Mouse (Mus musculus) embryonic facial prominence, embryonic 15.5 days (tissue): ENCODE measurements around the gene Sclt1. TPM values are rescaled to one million over a fixed set of nuclear protein-coding genes. Genes with fewer than 3 reads are reported as not detected.

Source experiments
- ATAC-seq: fragments of 200-750 bp; cut with Nextera tagmentation; 2 replicates; pipeline ENCODE4 v1.8.0; 2017; ENCODE audit warnings: low read depth, moderate TSS enrichment; ENCODE audit not compliant: insufficient number of reproducible peaks, low FRiP score, low TSS enrichment
- H3K27ac ChIP-seq: fragments of 300-500 bp; sonication (generic); replicated peaks from 2 replicates; pipeline ENCODE4 v1.5.1; 2015; ENCODE audit warnings: mild to moderate bottlenecking, inconsistent platforms
- H3K27me3 ChIP-seq: fragments of 300-500 bp; sonication (generic); 2 replicates; pipeline ENCODE4 v1.6.1; 2015; ENCODE audit warnings: inconsistent platforms
- H3K36me3 ChIP-seq: fragments of 300-500 bp; sonication (generic); 2 replicates; pipeline ENCODE4 v1.6.1; 2015; ENCODE audit warnings: mild to moderate bottlenecking, inconsistent platforms
- H3K4me1 ChIP-seq: fragments of 300-500 bp; sonication (generic); 2 replicates; pipeline ENCODE4 v1.6.1; 2015; ENCODE audit warnings: inconsistent platforms
- H3K4me2 ChIP-seq: fragments of 300-500 bp; sonication (generic); replicated peaks from 2 replicates; pipeline ENCODE4 v1.6.1; 2015; ENCODE audit warnings: mild to moderate bottlenecking, inconsistent platforms
- H3K4me3 ChIP-seq: fragments of 300-500 bp; sonication (generic); replicated peaks from 2 replicates; pipeline ENCODE4 v1.5.1; 2015; ENCODE audit warnings: mild to moderate bottlenecking, inconsistent platforms
- H3K9ac ChIP-seq: fragments of 300-500 bp; sonication (generic); 2 replicates; pipeline ENCODE4 v1.6.1; 2015; ENCODE audit warnings: inconsistent platforms
- H3K9me3 ChIP-seq: fragments of 300-500 bp; sonication (generic); replicated peaks from 2 replicates; pipeline ENCODE4 v1.6.1; 2016; ENCODE audit warnings: inconsistent platforms
- WGBS: fragments of 180-500 bp; shearing (Covaris S2); methylation state at CpG from one replicate; pipeline ENCODE4 v1.1.7; 2015; 5-methylcytosine and 5-hydroxymethylcytosine counted together
- polyA plus RNA-seq: library from polyadenylated mRNA; unstranded; fragments of >200 nt; fragmentation: Nextera tagmentation; extraction: Ambion mirVana; gene quantifications from 2 replicates; pipeline ENCODE4 v1.2.1, GENCODE M21; 2015

Gene Sclt1
- polyA plus RNA-seq, 1 experiment from 2014 or later, result 23.0 TPM

GRCm38 (mm10) chr3:41674778-41675177 lies 67.5 kb downstream of the Sclt1 start:
- Histone ChIP-seq H3K4me3 (no peak overlapping the region), H3K4me1 (no peaks in the 10 kb centered on the region), H3K4me2 (no peak overlapping the region), H3K9ac (no peak overlapping the region), H3K27ac (no peak overlapping the region), H3K27me3 (no peaks in the 10 kb centered on the region), H3K9me3 (no peaks in the 10 kb centered on the region), H3K36me3 (no peaks in the 10 kb centered on the region; the same call in 1 of the 2 replicates)
- no peak for ATAC-seq

GRCm38 (mm10) chr3:41655642-41656041 lies 86.7 kb downstream of the Sclt1 start:
- no peaks in the 10 kb centered on the region for H3K9me3 ChIP-seq
- ATAC-seq, result no peak
- H3K4me3 ChIP-seq, result no peak overlapping the region
- H3K4me1 ChIP-seq, result no peaks in the 10 kb centered on the region
- no peak overlapping the region for H3K9ac ChIP-seq
- no peak overlapping the region for H3K4me2 ChIP-seq
- peaks cover 15% of the 10 kb centered on the region; the same call in 1 of the 2 replicates for H3K36me3 ChIP-seq
- 91% methylated on average over 1 of the region's 1 CpGs for WGBS
- H3K27me3 ChIP-seq, result no peaks in the 10 kb centered on the region
- no peak overlapping the region for H3K27ac ChIP-seq

DNA sequence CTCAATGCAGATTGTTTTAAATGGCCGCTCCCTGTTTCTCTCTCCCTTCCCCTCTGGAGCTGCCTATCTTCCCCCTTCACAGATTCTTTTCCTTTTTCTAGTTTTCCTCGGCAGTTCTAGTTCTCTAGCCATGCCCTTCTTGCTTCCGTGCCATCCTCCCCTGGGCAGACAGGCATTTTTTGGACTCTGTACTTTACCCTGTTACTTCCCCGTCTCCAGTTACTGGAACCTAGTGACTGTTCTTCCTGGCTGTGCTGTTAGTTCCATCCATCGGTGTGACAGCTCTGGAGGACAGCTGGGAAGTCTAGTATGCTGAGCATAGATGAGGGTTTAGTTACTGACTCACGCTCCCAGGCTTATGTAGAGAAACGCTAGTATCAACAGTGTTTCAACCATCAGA lies 121.3 kb downstream of the Sclt1 start:
- H3K9ac ChIP-seq, result no peak overlapping the region
- no peaks in the 10 kb centered on the region for H3K36me3 ChIP-seq
- no peak overlapping the region for H3K4me3 ChIP-seq
- H3K27me3 ChIP-seq, result no peaks in the 10 kb centered on the region
- ATAC-seq, result no peak
- no peaks in the 10 kb centered on the region for H3K4me1 ChIP-seq
- WGBS, result 88% methylated on average over 7 of the region's 7 CpGs
- no peak overlapping the region for H3K27ac ChIP-seq
- no peak overlapping the region for H3K4me2 ChIP-seq
- H3K9me3 ChIP-seq, result no peaks in the 10 kb centered on the region

DNA sequence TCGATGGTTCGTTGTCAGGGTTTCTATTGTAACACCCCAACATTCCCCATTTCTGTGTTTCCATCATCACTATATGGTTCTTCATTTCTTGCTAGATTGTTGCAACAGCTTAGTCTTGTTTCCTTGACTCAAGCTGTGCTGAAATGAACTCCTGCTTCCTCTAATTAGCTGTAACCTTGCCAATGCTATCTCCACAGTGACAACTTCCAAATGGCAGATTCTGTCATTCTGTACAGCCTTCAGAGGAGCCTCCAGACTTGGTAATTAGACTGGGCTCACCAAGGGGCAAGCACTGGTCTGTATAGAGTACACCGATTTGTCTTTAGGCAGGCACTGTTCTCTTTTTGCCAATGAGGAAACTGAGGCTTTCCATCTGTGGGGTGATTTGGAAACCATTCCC lies 123.8 kb downstream of the Sclt1 start:
- Histone ChIP-seq H3K27ac (no peak overlapping the region), H3K27me3 (no peaks in the 10 kb centered on the region), H3K9me3 (no peaks in the 10 kb centered on the region), H3K4me3 (no peak overlapping the region), H3K4me2 (no peak overlapping the region), H3K36me3 (peaks cover 12% of the 10 kb centered on the region), H3K9ac (no peak overlapping the region), H3K4me1 (no peaks in the 10 kb centered on the region)
- 90% methylated on average over 3 of the region's 3 CpGs for WGBS
- ATAC-seq, result no peak

DNA sequence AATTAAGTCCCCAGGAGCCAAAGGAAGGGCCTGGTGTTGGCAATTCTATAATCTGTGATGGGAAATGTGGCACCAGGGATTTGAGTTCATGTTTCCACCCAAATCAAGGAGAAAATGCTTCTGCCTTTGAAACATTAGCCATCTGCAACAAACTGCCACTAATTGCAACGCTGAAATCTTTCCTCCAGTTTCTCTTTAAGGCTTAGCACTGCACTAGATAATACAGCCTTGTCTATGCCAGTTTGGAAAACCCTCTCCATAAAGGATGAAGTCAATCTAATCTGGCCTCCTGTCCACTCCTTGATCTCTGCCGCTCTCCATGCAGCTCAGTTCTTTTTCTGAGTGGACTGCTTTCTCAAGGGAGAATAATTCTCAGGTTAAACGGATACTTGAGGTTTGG lies 124.3 kb downstream of the Sclt1 start:
- no peak overlapping the region for H3K9ac ChIP-seq
- 72% methylated on average over 3 of the region's 3 CpGs for WGBS

DNA sequence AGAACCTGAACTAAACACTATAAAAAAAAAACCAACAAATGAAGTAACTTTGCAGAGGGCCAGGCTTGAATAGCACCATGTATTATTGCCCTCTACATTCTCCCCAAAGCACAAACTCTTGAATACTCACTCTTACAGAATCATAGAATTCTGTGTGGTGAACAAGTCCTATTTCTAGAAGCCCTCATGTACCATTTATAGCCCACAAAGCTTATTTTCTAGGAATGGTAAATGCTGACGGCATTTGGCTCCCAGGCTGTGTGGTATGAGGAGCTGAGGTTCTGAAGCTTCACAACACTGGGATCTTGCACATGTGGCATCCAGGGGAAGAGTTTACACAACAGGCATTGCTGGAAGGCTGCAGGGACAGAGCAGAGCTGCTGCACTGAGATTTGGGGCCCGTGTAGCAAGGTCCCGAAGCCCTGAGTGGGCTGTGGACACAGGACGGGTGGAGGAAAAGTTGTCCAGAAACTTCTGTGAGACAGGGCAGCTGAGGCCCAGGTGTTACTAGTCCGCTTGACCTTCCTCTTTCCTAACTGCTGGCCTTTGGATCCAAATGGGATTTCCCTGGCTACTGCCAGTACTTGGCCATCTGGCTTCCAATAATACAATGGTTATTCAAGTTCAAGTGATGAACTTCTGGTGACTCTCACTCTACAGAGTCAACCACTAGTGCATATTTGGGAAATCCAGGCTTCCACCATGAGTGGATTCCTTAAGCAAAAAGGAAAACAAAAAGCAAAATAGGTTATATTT lies 127.9 kb downstream of the Sclt1 start:
- Histone ChIP-seq H3K27ac (no peak overlapping the region), H3K27me3 (no peaks in the 10 kb centered on the region), H3K4me2 (no peak overlapping the region), H3K4me3 (no peak overlapping the region), H3K4me1 (no peaks in the 10 kb centered on the region), H3K36me3 (peaks cover 42% of the 10 kb centered on the region), H3K9me3 (no peaks in the 10 kb centered on the region), H3K9ac (no peak overlapping the region)
- 83% methylated on average over 5 of the region's 5 CpGs for WGBS
- no peak for ATAC-seq

More for the DNA sequence above, 124.3 kb downstream of the Sclt1 start:
- ATAC-seq, result no peak
- H3K36me3 ChIP-seq, result peaks cover 16% of the 10 kb centered on the region
- H3K27ac ChIP-seq, result no peak overlapping the region
- no peak overlapping the region for H3K4me2 ChIP-seq
- H3K9me3 ChIP-seq, result no peaks in the 10 kb centered on the region
- H3K4me1 ChIP-seq, result no peaks in the 10 kb centered on the region
- no peaks in the 10 kb centered on the region for H3K27me3 ChIP-seq
- no peak overlapping the region for H3K4me3 ChIP-seq

- H3K36me3 ChIP-seq, result peaks cover 42% of the 10 kb centered on the region
- H3K9ac ChIP-seq, result no peak overlapping the region
- WGBS, result 90% methylated on average over 9 of the region's 9 CpGs
- no peaks in the 10 kb centered on the region for H3K27me3 ChIP-seq
- no peaks in the 10 kb centered on the region for H3K9me3 ChIP-seq
- H3K4me1 ChIP-seq, result no peaks in the 10 kb centered on the region
- no peak overlapping the region for H3K4me2 ChIP-seq
- no peak overlapping the region for H3K4me3 ChIP-seq
- ATAC-seq, result no peak
- H3K27ac ChIP-seq, result no peak overlapping the region
Observed at GRCm38 (mm10) chr3:41613706-41614105, 128.6 kb downstream of the Sclt1 start.

DNA sequence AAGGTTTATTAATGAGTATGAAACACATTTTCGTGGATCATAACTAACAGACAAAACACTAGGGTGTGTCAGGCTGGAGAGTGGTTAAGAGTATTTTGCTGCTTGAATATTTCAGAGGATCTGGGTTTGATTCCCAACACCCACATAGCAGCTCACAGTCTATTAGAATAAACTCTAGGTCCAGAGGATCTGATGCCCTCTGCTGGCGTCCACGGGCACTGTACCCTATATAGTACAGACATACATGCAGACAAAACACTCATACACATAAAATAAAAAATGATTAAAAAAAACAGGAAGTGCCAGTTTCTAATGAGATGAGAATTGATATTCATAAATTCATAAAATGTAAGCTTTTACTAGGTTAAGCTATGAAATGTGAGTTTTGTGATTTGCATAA lies 130.1 kb downstream of the Sclt1 start:
- Histone ChIP-seq H3K9me3 (no peaks in the 10 kb centered on the region), H3K9ac (no peak overlapping the region), H3K36me3 (peaks cover 42% of the 10 kb centered on the region), H3K4me1 (no peaks in the 10 kb centered on the region), H3K4me2 (no peak overlapping the region), H3K27ac (no peak overlapping the region), H3K4me3 (no peak overlapping the region), H3K27me3 (no peaks in the 10 kb centered on the region)
- ATAC-seq, result no peak
- 90% methylated on average over 3 of the region's 3 CpGs for WGBS

DNA sequence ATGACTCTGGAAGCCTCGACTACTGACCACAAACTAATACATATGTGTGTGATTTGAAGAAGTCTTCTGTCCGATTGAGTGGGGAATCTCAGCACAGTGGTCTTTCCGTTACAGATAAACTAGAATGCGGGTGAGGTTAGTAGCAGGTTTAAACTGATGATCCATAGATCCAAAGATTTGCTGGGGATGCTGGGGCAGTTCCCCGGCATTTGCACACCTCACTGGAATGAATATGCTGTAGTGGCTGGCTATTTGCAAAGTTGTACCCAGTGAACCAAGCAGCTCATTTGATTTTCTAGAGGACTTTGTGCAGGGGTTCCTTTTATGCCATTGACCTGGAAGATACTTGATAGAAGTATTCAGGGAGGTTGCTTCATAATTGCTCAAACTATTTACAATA lies 133.2 kb downstream of the Sclt1 start:
- 86% methylated on average over 5 of the region's 5 CpGs for WGBS
- Histone ChIP-seq H3K4me2 (no peak overlapping the region), H3K27ac (no peak overlapping the region), H3K36me3 (peaks cover 44% of the 10 kb centered on the region), H3K9me3 (no peaks in the 10 kb centered on the region), H3K27me3 (no peaks in the 10 kb centered on the region), H3K4me1 (no peaks in the 10 kb centered on the region), H3K9ac (no peak overlapping the region), H3K4me3 (no peak overlapping the region)
- no peak for ATAC-seq

- H3K4me1 ChIP-seq, result peaks cover 14% of the 10 kb centered on the region
- no peak overlapping the region for H3K27ac ChIP-seq
- H3K4me2 ChIP-seq, result no peak overlapping the region
- H3K27me3 ChIP-seq, result no peaks in the 10 kb centered on the region
- no peaks in the 10 kb centered on the region for H3K9me3 ChIP-seq
- ATAC-seq, result no peak
- H3K36me3 ChIP-seq, result peaks cover 31% of the 10 kb centered on the region
- WGBS, result 86% methylated on average over 8 of the region's 8 CpGs
- no peak overlapping the region for H3K9ac ChIP-seq
- H3K4me3 ChIP-seq, result no peak overlapping the region
Observed at GRCm38 (mm10) chr3:41607467-41607866, 134.8 kb downstream of the Sclt1 start.

- Histone ChIP-seq H3K9ac (no peak overlapping the region), H3K9me3 (no peaks in the 10 kb centered on the region), H3K4me3 (no peak overlapping the region), H3K4me1 (peaks cover 16% of the 10 kb centered on the region), H3K36me3 (peaks cover 28% of the 10 kb centered on the region), H3K4me2 (no peak overlapping the region), H3K27ac (no peak overlapping the region), H3K27me3 (no peaks in the 10 kb centered on the region)
- WGBS, result 85% methylated on average over 9 of the region's 9 CpGs
- ATAC-seq, result no peak
Observed at GRCm38 (mm10) chr3:41607050-41607449, 135.3 kb downstream of the Sclt1 start.

DNA sequence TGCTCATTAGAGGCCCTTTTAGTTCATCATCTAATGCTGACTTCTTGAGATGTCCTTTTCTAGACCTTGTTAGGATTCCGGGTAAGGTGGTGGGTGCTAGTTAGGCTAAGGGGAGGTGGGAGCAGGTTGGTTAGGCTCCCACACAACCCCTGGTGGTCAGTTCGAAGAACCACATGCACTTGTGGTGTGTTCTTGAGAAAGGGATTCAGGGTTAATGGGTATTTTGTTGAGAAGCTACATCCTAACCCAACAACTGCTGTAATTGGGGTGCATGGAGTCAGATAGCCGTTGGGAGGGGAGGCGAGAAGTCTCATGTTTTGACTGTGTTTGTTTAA lies 136.0 kb downstream of the Sclt1 start:
- H3K4me1 ChIP-seq, result peaks cover 16% of the 10 kb centered on the region
- H3K27ac ChIP-seq, result no peak overlapping the region
- no peak overlapping the region for H3K4me3 ChIP-seq
- ATAC-seq, result no peak
- no peak overlapping the region for H3K4me2 ChIP-seq
- H3K9ac ChIP-seq, result no peak overlapping the region
- H3K9me3 ChIP-seq, result no peaks in the 10 kb centered on the region
- WGBS, result 88% methylated on average over 4 of the region's 4 CpGs
- H3K27me3 ChIP-seq, result no peaks in the 10 kb centered on the region
- peaks cover 21% of the 10 kb centered on the region for H3K36me3 ChIP-seq
